Mouse (Mus musculus): ENCODE data around the gene Ly6g6d.

The Ly6g6d gene

DNA sequence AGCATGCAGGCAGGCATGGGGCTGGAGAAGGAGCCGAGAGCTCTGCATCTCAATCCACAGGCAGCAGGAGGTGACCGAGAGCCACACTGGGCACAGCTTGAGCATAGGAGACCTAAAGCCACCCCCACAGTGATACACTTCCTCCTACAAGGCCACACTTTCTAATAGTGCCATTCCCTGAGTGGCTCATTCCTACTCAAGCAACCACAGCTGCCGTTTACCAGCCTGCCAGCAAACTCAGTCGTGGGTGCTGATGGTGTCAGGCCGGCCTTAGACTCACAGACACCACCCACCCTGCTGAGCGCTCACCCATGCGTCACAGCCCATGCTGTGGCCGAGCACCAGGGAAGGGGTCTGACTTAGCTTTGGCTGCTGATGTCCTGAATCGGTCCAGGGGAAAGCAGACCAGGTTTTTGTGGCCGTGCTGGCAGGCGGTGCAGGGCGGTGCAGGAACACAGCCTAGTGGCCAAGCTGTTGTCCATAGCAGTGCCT is 19.3 kb upstream of the Ly6g6d start:
- DNase-seq (ENCODE audit: low spot score in 2 of 2): no peak

DNA sequence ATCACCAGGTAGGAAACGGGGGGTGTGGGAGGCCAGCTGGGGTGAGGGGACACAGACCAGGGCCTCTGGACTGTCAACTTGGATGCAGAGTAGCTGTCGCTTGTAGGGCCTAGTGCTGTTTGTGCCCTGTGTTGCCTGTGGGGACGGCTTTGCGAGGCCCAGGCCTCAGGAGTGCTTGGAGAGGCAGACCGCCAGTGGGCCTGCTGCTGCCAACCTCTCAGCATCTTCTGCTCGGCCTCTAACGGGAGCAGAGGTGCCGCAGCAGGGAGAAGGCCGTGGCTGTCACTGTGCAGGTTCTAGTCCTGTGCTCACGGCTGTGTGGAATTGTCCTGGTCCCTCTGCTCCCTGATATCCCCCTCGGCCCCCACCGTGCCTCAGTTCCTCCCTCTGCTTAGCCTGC is 18.7 kb upstream of the Ly6g6d start:
- DNase-seq (ENCODE audit: low spot score in 2 of 2): no peak

DNA sequence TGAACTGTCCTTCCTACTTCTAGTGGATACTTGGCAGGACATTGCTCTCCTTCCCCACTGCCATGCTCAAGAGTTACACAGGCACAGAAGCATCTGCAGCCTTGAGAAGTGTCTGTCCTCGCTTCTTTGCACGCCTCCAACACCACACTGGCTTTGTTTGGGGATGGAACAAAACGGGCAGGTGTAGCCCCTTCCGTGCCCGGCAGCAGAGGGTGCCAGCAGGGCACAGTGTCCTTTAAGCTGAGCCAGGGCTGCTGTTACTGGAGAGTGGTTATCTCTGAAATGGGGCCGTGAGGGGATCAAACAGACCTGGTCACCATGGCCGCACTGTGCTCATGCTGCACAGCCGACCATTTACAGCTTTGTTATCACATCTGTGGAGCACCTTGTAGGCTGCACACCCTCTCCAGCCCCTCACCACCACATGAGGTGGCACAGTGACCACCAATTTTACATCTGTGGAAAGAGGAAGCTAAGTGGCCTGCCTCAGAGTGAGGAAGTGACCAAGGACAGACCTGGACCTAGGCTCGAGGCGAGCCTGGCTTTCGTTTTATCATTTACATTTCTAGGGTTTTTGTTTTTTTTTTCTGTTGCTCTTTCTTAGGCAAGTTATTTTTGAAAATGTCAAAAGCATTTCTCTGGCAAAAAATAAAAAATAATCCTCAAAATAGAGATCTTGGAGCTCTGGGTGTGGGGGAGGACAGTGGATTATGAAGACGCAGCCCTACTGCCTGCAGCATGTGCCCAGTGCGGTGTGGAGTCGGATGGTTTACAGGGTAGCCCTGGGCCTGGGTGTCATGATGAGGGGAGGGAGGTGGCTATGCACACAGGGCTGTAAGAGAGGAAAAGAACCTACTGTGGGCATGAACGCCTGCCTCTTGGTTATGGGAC is 16.9 kb upstream of the Ly6g6d start:
- no peak for DNase-seq (ENCODE audit: low spot score in 2 of 2)

DNA sequence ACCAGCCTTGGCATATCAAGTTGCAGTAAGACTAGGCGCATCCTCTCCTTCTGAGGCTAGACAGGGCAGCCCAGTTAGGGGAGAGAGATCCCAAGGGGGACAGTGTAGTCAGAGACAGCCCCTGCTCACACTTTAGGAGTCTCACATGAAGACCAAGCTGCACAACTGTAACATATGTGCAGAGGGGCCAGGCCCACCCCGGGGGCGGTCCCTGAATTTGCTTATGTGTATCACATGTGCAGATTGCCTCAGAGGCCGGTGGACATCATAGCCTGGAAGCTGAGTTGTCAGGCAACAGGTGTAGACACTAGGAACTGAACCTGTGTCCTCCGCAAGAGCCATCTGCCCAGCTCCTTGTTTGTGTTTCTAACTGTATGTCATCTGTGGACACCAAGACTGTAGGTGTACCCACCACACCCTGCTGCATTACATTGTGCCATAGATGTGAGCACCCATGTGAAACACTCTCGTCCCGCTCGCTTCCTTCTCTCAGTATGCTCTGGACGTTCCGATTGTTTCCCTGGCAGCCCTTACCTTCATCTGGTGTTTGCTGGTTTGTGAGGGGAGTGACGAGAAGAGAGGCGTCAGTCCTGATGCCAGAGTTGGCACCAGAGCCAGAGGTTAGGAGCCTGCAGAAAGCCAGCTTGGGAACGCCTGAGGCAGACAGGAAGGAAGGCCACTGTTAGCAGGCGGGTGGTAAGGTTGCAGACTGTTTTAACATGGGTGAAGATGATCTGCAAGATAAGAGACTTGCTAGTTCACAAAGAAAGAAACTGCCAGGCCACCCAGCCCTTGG is 14.7 kb upstream of the Ly6g6d start:
- DNase-seq (ENCODE audit: low spot score in 2 of 2): no peak

DNA sequence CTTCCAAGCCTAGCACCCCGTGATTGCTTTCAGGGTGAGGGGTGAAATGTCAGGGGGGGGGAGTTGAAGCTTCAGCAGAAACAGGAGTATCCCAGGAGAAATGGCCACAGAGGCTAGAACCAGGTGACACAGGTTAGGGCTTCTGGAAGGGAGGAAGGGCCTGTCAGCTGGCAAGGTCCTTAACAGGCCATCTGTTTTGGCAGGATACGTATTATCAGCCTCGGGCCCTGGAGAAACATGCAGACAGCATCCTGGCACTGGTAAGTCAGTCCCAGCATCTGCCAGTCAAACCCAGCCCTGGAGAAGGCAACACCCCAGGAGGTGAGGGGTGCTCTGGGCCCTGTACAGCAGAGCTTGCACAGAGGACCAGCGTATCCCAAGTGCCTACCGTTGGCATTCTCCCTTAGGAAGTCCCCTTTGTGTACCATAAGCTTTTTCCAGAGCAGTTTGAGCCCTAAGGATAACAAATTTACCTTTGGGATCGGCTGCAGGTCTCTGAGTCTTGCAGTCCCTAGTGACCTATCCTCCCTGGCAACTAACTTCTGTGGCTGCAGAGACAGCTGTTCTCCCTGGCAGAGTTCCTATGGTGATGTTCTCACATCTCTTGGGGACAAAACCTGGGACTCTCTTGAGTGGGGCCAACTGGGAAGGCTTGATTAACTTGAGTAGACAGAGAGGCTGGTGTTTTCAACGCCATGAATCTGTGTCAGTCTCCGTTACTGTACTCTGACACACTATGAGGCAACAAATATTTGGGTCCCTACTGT is 12.5 kb upstream of the Ly6g6d start:
- DNase-seq (ENCODE audit: low spot score in 2 of 2): peak; percentile 51 to 61

DNA sequence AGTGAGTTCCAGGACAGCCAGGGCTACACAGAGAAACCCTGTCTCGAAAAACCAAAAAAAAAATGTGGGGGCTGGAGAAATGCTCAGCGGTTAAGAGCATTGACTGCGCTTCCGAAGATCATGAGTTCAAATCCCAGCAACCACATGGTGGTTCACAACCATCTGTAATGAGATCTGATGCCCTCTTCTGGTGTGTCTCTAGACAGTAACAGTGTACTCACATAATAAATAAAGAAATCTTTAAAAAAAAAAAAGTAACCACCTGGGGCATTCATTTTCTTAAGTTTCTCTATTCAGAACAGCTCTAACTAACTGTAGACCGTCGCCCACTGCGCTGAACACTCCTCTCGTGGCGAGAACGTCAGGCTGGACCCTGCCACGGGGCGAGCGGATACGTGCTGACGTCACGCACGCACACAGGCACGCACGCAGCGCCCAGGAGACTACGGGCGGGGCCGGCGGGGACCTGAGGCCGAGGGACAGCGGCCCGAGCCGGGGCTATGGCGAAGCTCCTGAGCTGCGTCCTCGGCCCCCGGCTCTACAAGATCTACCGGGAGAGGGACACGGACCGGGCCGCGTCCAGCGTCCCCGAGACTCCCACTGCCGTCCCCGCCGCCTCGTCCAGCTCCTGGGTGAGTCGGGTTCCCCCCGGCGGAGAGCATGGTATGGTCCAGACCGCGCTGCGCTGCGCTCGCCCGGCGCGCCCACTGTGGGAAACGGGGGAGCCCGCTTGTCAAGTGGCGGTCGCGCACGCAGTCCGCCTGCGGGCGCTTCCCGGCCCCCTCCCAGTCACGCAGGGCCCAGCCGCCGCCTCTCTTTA is 11.2 kb upstream of the Ly6g6d start, which contains the start of gene Abhd16a:
Abhd16a (plus strand) TSS at position 439 of the 820 bp plus-strand sequence.
- DNase-seq (ENCODE audit: low spot score in 2 of 2): peak; percentile 94

DNA sequence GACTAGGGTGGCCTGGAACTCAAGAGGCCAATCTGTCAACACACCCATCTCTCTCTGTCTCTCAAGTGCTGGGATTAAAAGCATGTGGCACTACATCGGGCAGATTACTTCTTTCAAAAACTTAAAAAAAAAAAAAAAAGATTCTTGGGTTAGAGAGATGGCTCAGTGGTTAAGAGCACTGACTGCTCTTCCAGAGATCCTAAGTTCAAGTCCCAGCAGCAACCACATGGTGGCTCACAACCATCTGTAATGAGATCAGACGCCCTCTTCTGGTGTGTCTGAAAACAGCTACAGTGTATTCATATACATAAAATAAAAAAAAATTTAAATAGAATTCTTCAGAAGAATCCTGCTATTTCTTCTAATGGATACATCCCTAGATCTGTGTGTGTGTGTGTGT is 10.3 kb upstream of the Ly6g6d start:
- DNase-seq (ENCODE audit: low spot score in 2 of 2): no peak

DNA sequence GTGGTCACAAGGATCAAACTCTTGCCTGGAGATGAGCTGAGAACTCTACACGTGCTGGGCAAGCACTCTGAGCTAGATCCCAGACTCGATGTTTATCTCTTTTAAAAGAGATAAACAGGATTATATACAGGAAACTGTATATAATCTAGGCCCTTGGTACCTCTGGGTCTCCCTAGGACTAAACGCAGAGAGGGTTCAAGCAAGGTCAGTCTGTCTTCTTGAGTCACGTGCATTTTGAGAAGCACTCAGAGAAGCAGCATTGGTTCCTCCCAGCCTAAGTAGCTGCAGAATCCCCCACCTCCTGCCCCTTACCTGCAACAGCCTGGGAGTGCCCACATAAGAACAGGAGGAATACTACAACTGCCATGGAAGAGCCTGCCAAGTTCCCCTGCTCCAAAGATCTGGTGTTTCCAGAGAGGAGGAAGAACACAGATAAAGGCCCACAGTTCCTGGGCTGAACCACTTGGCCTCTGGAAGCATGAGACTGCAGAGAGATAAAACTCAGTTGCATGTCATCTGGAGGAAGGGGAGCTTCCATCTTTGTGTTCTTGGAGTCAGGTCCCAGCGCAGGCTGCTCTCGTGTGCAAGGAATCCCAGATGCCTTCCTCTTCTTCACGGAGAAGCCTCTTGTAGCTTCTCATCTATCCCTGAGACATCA is 7.5 kb upstream of the Ly6g6d start, which contains the start of gene Ly6g6f:
Ly6g6f (minus strand) TSS at position 403 of the 658 bp plus-strand sequence.
- no peak for DNase-seq (ENCODE audit: low spot score in 2 of 2)

DNA sequence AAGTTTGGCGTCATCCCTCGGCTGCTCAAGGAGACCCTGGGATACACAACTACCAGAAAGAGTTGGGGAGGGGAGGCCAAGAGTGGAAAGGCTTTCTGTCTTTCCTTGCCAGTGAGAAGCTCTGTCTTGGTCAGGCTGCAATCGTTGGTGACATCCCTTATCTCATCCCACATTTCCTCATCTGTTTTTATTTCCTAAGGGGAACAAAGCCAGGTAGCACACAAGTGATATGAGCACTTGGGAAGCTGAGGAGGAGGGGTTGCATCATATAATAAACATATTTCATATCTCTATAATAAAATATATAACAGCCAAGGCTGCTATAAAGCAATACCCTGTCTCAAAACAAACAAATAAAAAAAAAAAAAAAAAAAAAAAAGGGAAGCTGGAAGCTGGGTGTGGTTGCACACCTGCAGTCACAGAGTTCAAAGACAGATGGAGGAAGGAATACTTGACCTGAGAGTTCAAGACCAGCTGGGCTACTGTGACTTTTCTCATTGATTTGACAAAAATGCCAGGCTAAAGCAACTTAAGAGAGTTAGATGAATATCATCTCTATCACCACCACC is 6.1 kb upstream of the Ly6g6d start:
- no peak for DNase-seq (ENCODE audit: low spot score in 2 of 2)

DNA sequence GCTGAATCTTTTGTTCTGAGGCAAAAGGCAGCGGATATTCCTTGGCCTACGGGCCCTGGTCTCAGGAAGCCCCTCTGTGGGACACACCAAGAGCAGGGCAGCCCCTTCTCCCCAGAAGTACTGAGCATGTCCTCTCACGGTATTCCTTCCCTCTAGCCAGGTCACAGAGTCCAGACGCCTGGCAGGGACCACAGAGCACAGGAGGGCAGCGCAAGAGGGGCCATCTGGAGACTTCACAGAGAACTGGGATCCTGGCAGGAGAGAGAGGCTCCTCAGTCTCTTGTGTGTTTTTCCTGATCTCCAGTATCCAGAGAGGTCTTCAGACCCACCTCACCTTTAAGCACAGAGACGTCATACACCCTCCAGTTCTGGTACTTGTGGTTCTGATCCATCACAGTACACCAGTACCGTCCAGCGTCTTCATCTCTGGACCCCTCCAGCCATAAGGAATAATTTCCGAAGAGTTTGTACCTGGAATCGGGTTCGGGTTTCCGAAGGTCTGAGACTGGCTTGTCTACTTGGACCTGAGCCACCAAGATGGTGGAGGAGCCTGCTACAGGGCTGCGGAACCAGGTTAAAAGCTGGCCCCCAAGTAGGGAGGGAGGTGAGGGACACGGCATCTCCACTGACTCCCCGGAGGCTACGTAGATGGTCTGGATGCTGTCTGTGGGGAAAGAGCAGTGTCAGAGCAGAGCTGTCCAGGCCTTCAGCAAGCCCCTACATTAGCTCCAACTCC is 5.1 kb upstream of the Ly6g6d start:
- no peak for DNase-seq (ENCODE audit: low spot score in 2 of 2)

DNA sequence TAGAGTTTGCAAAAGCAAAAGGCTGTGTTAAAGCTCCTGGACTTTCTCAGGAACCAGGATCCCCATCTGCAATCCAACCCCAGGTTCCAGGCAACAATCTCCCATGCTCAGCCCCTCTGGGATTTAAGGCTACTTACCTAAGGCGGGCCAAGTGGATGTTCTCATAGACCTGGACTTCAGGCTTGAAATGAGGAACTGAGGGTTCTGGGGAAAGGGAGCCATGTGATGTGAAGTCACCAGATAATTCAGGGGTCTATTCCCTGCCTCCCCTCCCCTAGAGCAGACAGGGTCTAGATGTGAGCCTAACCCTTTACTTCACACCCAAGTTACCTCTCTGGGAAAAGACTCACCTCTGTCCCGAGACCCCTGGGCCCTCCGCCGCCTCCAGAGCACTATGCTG is 2.8 kb upstream of the Ly6g6d start:
- DNase-seq (ENCODE audit: low spot score in 2 of 2): no peak

DNA sequence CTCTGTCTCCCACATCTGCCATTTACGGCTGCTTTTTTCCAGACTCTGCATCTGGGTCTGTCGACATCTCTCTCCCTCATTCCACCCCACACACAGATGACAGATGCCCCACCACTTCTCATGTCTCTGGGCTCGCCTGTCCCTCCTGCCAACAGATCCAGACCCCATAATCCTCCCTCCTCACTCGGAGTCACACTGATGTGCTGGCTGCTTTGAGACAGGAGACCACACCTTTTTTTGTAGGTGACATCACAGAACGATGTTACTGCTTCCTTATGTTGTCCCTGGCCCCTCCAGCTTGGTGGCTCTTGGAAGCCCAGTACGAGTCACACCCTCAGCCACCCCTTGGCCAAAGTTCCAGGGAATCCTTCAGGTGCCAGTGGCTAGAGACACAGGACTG is 2.4 kb upstream of the Ly6g6d start:
- DNase-seq (ENCODE audit: low spot score in 2 of 2): no peak

DNA sequence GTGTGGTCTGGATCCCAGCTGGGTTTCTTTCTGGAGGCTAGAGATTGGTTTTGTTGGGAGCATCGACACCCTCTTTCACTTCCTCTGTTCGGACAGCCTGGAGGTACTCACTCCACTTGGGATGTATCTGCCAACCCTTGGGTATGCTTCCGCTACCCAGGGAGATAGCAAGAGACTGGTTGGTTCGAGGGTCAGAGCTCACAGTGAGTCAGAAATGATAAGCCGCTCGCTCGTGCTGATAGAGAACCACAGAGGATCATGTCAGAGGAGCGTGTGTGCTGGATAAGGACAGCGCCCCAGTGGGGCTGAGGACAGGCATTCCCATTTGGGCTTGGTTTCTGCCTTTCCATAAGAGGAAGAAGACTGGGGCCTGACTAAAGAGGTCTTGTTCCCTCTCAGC is 1.9 kb upstream of the Ly6g6d start:
- DNase-seq (ENCODE audit: low spot score in 2 of 2): peak; percentile 20 to 41

DNA sequence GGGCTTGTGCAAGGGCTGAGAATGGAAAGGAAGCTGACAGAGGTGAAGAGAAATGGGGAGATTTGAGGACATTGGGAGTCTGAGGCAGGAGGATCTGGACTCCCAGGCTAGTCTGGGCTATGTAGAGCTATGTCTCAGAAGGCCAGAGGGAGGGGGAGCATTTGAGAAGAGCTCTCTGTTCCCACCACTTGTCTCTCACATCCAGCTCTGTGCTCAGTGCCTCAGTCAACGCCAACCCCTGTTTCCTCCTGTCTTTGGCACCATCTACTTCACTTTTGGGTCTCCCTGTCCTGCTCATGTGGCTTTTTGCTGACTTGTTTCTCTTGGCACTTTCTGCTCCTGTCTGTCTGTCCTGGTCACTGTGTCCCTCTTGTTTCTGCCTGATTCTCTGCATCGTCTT is 580 bp downstream of the Ly6g6d start:
- no peak for DNase-seq (ENCODE audit: low spot score in 2 of 2)

DNA sequence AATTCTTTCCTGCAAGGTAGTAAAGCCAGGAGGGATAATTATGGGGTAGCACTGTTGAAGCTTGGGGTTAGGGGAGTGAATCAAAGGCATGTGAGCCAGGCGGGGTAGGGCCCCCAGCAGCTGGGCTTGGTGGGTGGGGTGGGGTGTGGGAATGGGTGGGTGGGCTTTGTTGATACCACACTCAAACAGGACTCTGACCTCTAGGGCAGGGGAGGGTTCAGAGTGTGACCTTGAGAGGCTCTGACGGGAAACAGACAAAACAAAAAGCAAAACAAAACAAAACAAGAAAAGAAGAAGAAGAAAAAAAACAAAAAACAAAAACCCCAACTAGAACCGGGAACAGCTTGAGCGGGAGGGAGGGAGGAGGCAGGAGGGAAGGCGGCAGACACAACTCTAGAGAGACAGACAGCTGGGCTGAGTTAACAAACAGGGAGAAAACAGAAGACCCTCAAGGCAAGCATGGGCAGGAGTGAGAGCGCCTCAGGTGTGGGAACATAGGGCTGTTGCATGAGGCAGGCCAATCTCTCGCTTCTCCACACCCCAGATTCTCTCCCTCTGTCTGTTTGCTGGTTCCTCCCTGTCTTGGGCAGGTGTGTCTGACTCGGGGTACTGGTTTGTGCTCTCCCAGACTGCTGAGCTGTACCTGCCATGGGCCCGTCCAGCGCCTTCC is 1.2 kb downstream of the Ly6g6d start, which contains the start of gene Ly6g6e:
Ly6g6e (plus strand) TSS at position 396 of the 670 bp plus-strand sequence.
- no peak for DNase-seq (ENCODE audit: low spot score in 2 of 2)

DNA sequence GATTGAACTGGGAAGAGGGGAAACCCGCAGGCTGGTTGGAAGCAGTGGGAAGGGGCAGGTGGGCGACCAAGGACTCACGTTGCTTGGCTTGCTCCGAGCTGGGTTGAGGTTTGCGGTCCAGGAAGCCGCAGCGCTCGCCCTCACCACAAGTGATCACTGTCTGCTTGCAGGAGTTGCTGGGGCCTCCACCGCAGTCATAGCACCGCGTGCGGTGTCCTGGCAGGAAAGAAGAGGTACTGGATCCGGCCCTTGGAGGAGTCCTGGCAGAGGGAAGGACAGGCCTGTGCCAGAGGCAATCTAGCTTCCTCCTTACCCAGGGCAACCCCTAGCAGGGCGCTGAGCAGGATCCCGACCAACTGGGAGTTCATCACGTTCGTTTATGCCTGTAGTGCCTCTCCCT is 3.8 kb downstream of the Ly6g6d start:
- no peak for DNase-seq (ENCODE audit: low spot score in 2 of 2)

DNA sequence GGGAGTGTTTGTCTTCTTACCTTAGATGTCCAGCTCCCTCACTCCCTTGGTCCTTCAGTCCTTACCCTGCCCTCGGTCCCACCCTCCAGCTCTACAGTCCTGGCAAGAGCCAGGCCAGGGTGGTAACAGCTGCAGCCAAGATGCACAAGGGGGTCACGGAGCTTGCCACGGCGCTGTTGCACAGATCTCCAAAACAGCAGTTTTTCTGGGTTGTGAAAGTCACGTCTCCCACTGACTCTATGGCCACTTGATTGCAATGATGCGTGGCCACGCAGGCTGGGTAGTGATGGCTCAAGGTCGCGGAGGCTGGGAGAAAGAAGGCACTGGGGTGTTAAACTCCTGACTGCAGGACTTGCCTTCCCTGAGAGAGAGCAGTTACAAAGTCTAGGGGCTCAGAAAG is 6.4 kb downstream of the Ly6g6d start:
- no peak for DNase-seq (ENCODE audit: low spot score in 2 of 2)

DNA sequence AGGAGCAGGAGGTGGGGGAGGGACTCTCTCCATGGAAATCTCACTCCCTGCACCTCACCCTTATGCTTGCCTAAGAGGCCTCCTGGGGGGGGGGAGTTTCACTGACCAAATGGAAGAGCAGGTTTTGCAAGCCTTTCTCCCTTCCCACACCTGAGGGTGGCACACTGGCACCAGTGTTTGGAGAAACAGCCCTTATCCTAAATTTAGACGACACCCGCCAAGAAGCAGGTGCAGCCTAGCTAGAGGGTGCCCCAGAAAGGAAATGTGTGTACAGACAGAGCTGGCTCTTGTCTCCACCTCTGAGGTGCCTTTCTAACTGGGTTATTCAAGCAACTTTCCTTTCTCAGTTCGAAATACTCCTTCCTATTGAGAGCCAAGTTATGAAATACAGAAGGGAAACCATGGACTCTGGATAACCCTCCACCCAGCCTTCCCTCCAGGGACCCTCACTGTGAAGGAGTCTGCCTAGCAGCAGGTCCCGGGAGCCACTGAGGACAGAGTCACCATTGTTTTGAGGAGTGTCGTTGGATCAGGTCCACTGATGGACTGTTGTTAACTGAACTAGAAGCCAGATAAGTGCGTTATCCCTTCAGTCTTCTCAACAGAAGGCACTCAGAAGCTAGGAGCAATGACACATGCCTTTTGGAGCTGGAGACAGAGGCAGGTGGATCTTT is 7.2 kb downstream of the Ly6g6d start:
- no peak for DNase-seq (ENCODE audit: low spot score in 2 of 2)

All from spleen, postnatal 36 days (tissue).